In the genomic region with DNA sequence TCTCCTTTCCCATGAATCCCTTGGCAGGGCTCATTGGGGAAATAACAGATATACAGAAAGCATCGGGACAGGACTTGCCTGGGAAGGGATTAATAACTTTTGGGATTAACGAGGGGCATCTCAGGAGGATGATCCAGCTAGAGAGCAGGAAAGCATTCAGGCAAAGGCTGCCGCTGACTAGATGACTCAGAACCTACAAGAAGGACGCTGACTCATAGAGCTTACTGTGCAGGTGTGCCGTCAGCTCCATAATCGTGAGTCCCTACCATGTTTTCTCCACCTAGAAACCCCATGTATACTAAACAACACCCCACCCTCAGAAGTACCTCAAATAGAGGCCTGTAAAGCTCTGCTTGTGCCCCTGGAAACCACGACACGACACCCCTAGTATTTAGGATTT, we compare ENCODE assay signal across 27 mouse cellular contexts. TPM values are rescaled to one million over a fixed set of nuclear protein-coding genes. Genes with fewer than 3 reads are reported as not detected.
A peak's percentile ranks its signal among the peaks of the same experiment; 100 is the strongest.
DNase-seq lines count a peak whose midpoint lies in the region; ATAC-seq lines count a peak whose summit lies in the region.
"Had no signal": no experiment of that assay in that cellular context is flagged by ENCODE, and none has a peak within 500 bp of the region (broad histone marks: within the 10 kb centered on the region; RNA-seq: fewer than 3 reads in every experiment).

No protein-coding gene starts in this region.

- no peak overlapping the region for H3K4me2 ChIP-seq in midbrain, embryonic 14.5 days (ENCODE audit: low read length)
- H3K4me2 ChIP-seq in midbrain, embryonic 13.5 days (replicated peaks): no peak overlapping the region
- H3K4me2 ChIP-seq: embryonic facial prominence, embryonic 13.5 days; forebrain, embryonic 12.5 days; heart, embryonic 12.5 days; heart, embryonic 15.5 days; hindbrain, embryonic 13.5 days had no signal

- no peaks in the 10 kb centered on the region for H3K27me3 ChIP-seq in midbrain, embryonic 14.5 days (ENCODE audit: control insufficient read depth, insufficient read depth, low read length)
- H3K27me3 ChIP-seq in midbrain, embryonic 13.5 days: no peaks in the 10 kb centered on the region
- H3K27me3 ChIP-seq: embryonic facial prominence, embryonic 13.5 days; forebrain, embryonic 12.5 days; heart, embryonic 12.5 days; heart, embryonic 15.5 days; hindbrain, embryonic 13.5 days had no signal

- peaks cover 3% of the 10 kb centered on the region; the same call in 1 of the 2 replicates for H3K4me1 ChIP-seq in midbrain, embryonic 14.5 days (ENCODE audit: control insufficient read depth, insufficient read depth, low read length)
- peaks cover 3% of the 10 kb centered on the region; the same call in 1 of the 2 replicates for H3K4me1 ChIP-seq in midbrain, embryonic 13.5 days (replicated peaks)
- H3K4me1 ChIP-seq: embryonic facial prominence, embryonic 13.5 days; forebrain, embryonic 12.5 days; heart, embryonic 12.5 days; heart, embryonic 15.5 days had no signal

- no peak overlapping the region for H3K9ac ChIP-seq in midbrain, embryonic 14.5 days (replicated peaks; ENCODE audit: low read length)
- no peak overlapping the region for H3K9ac ChIP-seq in midbrain, embryonic 13.5 days (replicated peaks)
- H3K9ac ChIP-seq: embryonic facial prominence, embryonic 13.5 days; forebrain, embryonic 12.5 days; heart, embryonic 12.5 days; heart, embryonic 15.5 days; hindbrain, embryonic 13.5 days had no signal

- DNase-seq in frontal cortex, postnatal 10 days (ENCODE audit: low spot score in 2 of 2): no peak
- DNase-seq in midbrain, embryonic 14.5 days: peak; percentile 19
- DNase-seq in right cerebral cortex, postnatal 25 days: peak; percentile 29
- DNase-seq in right cerebral cortex, postnatal 10 days (ENCODE audit: low spot score in 2 of 2): no peak
- no peak for DNase-seq in lung, postnatal 14 days
- DNase-seq: adrenal gland, adult 2 months; adrenal gland, postnatal 14 days; cerebellum, adult 11-12 months; cerebellum, adult 8-10 months; cerebellum, postnatal 10 days; cerebellum, postnatal 36 days; gastrocnemius, postnatal 25 days; heart, adult 18-20 months; heart, postnatal 10 days; heart, postnatal 36 days had no signal

- no peak overlapping the region for H3K27ac ChIP-seq in midbrain, embryonic 14.5 days (replicated peaks; ENCODE audit: low read depth, low read length)
- H3K27ac ChIP-seq in midbrain, embryonic 13.5 days: no peak overlapping the region
- H3K27ac ChIP-seq: embryonic facial prominence, embryonic 10.5 days; embryonic facial prominence, embryonic 13.5 days; forebrain, embryonic 12.5 days; heart, embryonic 15.5 days; hindbrain, embryonic 10.5 days; hindbrain, embryonic 13.5 days had no signal

- 52% methylated on average over 8 of the region's 8 CpGs for WGBS in midbrain, embryonic 14.5 days
- WGBS in midbrain, embryonic 13.5 days: 48% methylated on average over 8 of the region's 8 CpGs

- peak; percentile 93 for ATAC-seq in frontal cortex, adult (ENCODE audit: low TSS enrichment)
- ATAC-seq in midbrain, embryonic 14.5 days (ENCODE audit: low FRiP score, low TSS enrichment): no peak
- ATAC-seq in midbrain, embryonic 13.5 days: no peak
- ATAC-seq: CD4-positive, CD25-positive, alpha-beta regulatory T cell, adult 4 months; hindbrain, embryonic 16.5 days had no signal

- no peaks in the 10 kb centered on the region for H3K36me3 ChIP-seq in midbrain, embryonic 14.5 days (ENCODE audit: control insufficient read depth, insufficient read depth, low read length)
- no peaks in the 10 kb centered on the region for H3K36me3 ChIP-seq in midbrain, embryonic 13.5 days
- H3K36me3 ChIP-seq: embryonic facial prominence, embryonic 10.5 days; embryonic facial prominence, embryonic 13.5 days; forebrain, embryonic 12.5 days; heart, embryonic 12.5 days; heart, embryonic 15.5 days; hindbrain, embryonic 10.5 days; hindbrain, embryonic 13.5 days had no signal

- no peak overlapping the region for H3K4me3 ChIP-seq in midbrain, embryonic 14.5 days (replicated peaks; ENCODE audit: low read depth, low read length)
- H3K4me3 ChIP-seq in midbrain, embryonic 13.5 days (replicated peaks): no peak overlapping the region
- H3K4me3 ChIP-seq: embryonic facial prominence, embryonic 10.5 days; embryonic facial prominence, embryonic 13.5 days; erythroblast, embryonic 14.5 days; forebrain, embryonic 12.5 days; heart, embryonic 12.5 days; heart, embryonic 15.5 days; hindbrain, embryonic 10.5 days; hindbrain, embryonic 13.5 days had no signal

- no peaks in the 10 kb centered on the region for H3K9me3 ChIP-seq in midbrain, embryonic 14.5 days (ENCODE audit: control insufficient read depth, low read length)
- no peaks in the 10 kb centered on the region for H3K9me3 ChIP-seq in midbrain, embryonic 13.5 days
- H3K9me3 ChIP-seq: embryonic facial prominence, embryonic 10.5 days; embryonic facial prominence, embryonic 13.5 days; forebrain, embryonic 12.5 days; heart, embryonic 12.5 days; heart, embryonic 15.5 days; hindbrain, embryonic 10.5 days; hindbrain, embryonic 13.5 days had no signal

RNA-seq across cellular contexts. Expression of a gene that starts 50.9 kb away (rescaled TPM):
- polyA plus RNA-seq in midbrain, embryonic 14.5 days (2014; fragmentation: Nextera tagmentation; extraction: Ambion mirVana): 35.3 and 38.0 TPM in 2 replicates
- 41.9 and 47.1 TPM in 2 replicates for polyA plus RNA-seq in midbrain, embryonic 13.5 days (2015; fragmentation: Nextera tagmentation; extraction: Ambion mirVana)
- polyA plus RNA-seq: erythroblast, embryonic 14.5 days had no signal

Comparison
In these comparisons a context has a peak if more than half of its experiments do, and no peak if none do; other contexts are left out.
1. DNase-seq: peak in midbrain, embryonic 14.5 days (single experiment) and right cerebral cortex, postnatal 25 days (single experiment); none in frontal cortex, postnatal 10 days (0 of 2), right cerebral cortex, postnatal 10 days (0 of 2) and lung, postnatal 14 days (single experiment).